Mouse (Mus musculus) layer of hippocampus, adult 18-20 months (tissue): ENCODE data around the gene Ulk4. TPM values are rescaled to one million over a fixed set of nuclear protein-coding genes. Genes with fewer than 3 reads are reported as not detected.

Source experiments
- DNase-seq, 2 experiments: peaks; one replicate each; pipeline ENCODE4 v3.0.0; 2022; ENCODE audit warnings: low spot score in 2 of 2
- total RNA-seq, 2 experiments: library from RNA; stranded (reverse); gene quantifications; 2 replicates each; pipeline ENCODE4 v1.2.3; 2021

The Ulk4 gene
- total RNA-seq, 2 experiments from 2014 or later, result 7.7 to 8.3 TPM

DNA sequence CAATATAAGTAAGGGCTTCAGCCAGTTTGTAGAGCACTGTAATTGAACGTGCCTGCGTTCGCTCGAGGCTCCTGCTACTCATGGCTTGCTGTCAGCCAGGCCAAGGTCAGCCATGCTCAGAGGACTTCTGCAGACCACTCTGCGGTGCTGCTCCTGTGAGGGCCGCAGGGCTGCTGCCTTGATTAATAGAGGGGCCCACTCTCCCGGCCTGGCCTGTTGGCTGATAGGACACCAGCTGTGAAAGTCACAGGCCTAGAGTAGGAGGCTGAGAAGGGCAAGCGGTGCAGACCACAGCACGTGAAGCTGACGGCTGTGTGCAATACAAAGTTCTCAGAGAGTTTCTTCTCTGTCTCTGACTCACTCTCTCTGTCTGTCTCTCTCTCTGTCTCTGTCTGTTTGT, 246.0 kb downstream of the Ulk4 start:
- DNase-seq, result no peak

DNA sequence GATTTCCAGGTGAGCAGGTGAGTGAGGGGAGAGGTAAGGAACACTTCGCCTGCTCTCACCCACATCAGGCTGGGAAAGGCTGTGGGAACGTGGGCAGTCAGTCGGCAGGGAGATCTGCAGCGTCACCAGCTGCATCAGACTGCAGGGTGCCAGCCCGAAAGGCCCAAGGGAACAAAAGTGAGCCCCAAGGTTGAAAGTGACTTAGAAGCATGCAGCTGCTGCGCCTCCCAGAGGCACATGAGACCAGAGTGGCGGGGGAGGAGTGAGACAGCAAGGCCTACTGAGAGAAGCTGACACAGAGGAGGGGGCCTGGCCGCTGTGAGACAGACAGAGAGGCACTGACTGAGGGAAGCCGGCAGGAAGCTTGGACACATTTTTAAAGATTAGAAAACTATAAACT, 247.2 kb downstream of the Ulk4 start:
- no peak for DNase-seq

DNA sequence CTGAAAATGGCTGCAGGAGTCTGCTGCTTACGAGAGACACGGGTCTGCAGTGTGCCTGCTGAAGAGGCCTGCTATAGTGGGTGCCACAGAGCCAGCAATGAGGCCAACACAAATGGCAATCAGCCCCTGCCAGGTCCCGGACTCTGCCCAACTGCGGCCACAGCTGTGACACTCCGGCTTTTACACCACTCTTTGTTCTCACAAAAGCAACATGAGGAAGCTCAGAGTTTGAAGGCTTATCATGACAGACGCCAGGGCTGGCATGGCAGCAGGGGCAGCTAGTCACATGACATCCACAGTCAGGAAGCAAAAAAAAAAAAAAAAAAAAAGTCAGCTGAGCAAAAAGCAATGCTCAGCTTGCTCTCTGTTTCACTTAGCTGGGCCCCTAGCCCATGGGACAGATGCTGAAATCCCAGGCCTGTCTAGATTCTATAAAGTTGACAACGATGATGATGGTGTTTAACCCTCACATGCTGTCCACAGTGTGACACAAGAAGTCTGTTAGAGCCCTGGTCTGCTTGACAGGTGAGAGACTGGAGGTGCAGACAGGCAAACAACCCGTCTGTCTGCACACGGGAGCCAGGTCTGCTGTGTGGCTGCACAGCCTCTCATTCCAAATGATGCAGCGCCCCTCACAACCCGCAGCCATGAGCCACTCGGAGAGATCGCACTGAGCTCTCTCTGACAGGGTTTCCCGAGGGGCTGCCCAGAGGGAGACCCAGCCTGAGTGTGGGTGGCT, 253.3 kb downstream of the Ulk4 start:
- peak in 1 of 2 experiments; percentile 47 for DNase-seq

DNA sequence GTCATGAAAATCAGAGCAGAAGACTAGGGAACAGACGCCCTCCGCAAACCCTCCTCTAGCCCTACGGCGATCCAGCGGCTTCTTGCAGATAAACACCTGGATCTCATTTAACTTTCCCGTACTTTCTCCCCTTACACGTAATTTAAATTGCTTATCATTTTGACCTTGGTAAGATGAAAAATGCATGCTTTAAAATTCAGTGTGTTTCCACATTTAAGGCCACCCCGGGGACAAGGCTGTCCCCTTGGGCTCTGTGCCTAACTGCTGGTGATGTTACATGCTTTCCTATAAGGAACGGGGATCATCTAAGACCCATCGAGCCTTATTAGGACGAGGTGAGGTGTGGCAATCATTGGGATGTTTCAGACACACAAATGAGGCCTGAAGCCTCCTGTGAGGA, 256.6 kb downstream of the Ulk4 start:
- DNase-seq, result no peak

DNA sequence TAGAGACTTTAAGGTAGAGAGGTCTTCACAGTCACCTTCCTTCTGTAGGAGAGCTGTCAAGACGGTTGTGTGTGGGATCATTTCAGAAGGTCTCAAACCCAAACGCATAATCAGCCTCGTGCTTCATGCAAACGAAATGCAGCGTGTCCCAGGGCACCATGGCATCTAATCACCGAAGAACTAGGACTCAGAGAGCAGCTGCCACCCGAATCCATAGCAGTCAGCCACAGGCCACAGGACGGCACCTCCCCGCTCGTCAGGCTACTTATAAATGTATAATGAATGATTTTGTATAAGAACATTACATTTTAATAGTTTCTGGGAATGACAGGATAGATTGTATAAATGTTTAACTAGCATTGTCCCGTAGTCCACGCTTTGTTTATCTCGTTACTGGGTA, 257.1 kb downstream of the Ulk4 start:
- no peak for DNase-seq

DNA sequence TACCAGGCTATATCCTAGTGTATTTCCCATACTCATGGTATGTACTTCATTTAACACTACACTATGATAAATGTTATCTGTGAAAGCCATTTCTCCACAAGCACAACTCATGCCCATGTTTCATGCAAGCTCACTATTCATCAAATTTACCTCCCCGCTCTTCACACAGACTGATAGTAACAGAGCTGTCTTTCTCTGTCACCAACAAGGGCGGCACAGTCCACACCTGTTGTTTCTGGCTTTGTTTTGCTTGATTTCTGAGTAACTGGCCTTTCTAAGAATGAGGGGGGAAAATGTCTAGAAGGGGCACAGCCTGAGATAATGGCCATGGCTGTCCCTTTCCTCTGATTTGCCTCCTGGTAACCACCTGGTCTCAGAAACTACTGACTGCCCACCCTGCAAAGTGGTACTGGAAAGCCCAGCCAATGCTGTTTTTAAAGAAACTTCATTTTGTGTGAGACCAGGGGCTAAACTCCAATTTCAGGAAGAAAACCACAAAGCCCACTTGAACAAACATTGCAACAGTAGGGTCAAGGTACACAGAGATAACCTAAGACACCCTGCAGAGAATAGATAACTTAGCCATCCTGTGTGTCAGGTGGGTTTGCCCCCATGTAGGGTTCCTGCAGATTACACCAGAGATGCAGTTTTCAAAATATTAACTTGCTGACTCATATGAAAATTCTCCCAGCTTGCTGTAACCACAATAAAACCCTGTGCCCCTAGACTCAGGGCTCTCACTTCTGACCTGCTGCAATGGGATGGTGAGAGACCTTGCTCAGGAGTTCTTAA, 258.3 kb downstream of the Ulk4 start:
- no peak for DNase-seq

DNA sequence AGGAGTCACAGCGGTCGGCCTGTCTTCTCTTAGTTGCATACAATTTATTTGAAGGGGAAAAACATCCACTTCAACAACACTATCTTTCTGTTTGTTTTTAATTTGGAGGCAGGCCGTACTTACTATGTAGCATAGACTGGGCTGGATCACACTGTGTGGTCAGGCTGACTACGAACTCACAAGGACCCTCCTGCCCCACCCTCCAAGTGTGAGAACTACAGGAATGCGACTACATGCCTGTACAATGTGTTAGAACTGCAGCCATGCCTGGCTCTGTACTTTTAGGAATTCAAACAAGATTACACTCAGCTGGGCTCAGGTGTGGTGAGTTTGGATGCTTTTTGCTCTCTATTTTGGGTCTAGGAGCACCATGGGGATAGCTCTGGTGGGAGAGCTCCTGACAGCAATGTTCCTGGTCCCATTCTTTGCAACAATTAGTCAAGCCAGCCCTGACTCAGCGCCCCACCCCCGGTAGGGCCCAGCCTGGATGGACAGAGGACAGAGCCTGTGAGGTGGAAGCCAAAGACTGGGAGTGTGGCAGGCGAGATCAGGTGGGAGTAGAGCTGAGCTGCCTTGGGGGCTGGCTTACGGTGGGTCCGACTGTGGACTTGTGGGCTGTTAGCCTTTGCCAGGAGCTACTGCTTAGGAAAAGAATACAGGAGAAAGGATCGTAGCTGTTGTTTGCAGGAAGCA, 261.0 kb downstream of the Ulk4 start:
- DNase-seq, result no peak

DNA sequence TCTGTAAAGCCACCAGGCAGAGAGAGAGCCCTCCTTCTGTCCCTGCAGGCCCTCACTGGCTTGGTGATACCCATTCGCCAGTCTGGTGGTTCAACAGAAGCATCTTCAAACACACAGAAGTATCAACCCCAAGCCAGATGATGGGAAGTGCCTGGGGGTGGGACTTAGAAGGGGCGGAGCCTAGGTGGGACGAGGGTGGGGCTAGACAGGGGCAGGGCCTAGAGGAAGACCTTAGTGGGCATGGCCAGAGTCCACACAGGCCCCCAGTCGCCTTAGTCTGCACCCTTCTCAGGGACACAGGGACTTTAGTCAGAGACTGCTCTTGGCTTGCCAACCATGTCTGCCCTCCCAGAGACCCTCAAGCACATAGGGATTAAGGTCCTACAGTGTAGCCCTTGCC, 265.5 kb downstream of the Ulk4 start:
- DNase-seq, result no peak

DNA sequence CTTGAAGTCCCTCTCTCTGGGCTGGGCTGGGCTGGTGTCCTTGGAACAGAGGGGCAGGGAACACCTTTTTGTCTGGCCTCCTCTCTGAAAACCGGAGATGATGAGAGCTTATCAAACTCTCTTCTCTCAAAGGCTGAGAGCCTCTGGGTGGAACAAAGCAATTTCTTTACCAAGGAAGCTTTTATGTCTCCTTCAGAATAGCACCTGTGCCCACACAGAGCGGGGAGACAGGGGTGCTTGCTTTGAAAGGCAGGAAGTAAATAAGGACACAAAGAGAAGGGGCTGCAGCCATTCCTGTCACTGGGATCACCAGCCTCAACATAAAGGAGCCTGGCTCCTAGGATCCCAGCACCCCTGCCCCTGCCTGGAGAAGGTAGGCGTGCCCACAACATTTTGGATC, 266.5 kb downstream of the Ulk4 start:
- DNase-seq, result no peak

DNA sequence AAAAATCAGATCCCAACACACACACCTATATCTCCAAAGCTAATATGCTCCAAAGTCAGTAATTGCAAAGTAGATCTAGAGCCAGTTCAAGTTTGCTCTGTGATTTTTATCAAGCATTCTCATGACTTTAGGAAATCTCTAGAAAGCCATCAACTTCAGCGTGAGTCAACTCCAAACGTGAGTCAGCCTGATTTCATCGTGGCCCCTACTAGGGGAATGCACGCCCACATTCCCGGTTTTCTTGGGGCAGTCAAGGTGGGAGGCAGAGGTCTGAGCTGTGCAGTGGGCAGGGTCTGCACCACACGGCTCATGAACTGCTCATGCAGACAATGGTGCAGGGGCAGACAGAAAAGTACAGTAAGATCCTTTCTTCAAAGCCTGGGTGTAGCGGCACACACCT, 271.0 kb downstream of the Ulk4 start:
- no peak for DNase-seq

DNA sequence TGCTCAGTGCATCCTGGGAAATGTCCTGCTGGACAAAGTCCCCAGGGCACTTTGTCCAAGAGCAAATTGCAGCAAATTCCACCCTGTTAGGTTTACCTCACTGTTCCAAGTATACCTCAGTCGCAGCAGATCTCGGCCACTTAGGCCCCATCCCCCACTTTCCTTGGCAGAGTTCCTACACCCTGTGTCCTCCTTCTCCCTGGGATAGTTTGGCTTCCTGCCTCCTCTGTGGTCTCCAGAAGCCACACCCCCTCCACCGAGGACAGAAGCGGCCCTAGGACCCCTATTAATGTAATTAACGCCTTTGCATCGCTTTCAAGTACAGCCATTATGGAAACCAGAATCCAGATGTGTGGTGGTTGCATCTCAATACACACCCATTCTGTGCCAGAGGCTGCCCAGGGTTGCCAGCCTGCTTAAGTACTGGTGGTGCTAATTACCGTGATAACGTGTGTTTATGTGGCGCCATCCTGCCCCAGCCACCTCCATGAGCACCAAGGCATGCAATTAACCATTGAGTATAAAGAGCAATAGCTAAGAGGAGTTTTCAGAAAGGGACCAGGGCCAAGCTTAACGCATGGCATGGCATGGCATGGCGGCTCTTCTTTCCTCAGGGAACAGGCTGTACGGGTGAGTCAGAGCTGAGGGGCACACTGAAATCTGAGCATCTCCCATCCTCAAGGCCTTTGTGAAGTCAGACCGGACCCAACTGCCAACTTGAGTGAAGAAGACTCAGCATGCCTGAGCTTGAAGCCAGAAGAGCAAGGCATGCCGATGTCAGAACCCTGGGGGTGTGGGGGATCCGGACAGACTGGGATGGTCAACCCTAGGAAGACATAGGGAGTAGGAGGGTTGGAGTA, 275.1 kb downstream of the Ulk4 start:
- DNase-seq, result no peak

DNA sequence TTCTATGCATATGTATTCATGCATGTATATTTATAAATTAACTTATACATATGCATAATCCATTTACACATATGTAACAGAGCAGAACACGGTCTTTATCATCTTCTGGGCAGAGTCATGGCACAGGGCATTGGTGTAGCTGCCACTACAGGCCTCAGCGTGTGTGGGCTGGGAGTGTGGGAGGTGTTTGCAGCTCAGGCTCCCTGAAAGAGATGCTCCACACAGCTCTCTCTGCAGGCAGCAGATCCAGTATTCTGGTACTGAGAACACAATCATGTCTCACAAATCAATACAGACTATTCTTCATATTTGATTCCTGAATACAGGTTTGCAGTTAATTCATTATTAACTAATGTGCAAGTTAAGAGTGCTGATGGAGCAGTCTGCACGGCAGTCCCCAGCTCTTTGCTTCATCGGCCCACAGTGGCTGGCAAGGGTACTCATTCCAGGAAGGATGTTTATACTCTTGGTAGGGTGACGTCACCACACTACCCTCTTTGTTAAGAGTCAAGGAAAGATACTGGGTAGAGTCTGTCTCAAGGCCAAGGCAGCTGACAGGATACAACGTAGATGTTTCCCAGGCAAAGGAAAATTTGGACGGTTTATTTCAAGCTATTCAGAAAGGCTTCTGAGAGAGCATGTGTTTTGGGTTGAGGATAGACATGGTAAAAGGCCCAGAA, 276.2 kb downstream of the Ulk4 start:
- peak; percentile 23 to 77 for DNase-seq

DNA sequence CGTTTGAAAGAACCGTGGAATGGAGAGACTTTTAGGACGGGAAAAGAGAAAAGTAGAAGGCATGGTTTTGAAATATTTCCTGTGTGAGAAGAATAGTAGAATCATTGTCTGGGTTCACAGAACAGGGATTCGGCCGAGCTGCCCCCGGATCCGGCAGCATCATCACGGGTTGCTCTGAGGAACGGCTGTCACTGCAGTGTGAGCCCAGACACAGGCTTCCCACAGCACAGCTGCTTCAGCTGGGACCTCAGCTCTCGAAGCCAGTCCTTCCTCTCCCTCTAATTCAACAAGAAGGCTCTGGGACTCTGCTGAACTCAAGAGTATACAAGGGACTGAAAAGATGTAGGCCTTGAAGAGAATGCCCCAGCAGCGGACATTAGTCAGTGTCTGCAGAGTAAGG, 278.3 kb downstream of the Ulk4 start:
- DNase-seq, result peak; percentile 19 to 71

DNA sequence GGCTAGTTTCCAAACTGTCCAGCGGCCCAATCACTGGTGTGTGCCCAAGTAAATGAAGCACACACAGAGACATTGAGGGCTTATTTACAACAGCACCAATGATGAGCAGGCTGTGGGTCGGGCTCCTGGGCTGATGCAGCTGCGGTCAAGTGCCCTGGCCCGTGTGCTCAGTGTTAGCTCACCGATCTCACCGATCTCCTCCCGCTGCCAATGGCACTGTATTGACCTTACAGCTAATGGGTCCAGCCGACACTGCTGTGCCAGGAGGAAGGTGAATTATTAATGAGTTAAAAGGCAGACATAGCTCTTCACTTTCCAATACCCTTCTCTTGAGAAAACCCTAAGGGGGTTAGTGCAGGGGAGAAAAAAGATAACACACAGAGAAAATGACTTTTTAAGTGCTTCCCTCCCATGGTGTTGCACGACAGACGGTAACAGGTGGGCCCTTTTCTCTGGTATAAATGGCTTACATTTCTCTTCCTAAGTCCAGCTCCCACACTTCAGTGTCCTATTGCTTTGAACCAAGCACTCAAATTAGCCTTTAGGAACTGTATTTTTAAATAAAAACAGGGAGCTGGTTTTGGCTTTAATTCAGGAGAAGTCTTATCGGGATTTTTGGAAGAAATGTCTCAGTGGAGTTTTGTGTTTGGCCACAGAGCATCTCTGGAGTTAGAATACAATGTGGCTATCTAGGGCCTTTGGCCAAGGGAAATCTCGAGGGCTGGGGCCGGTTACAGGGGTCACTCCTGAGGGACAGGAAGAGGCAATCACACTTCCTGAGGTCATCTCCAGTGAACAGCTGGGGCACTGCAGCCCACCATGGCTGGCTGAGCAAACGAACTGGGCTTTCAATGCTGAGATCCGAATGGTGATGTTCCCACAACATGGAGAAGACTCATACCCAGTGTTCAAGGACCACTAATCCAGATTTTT, 282.5 kb downstream of the Ulk4 start:
- DNase-seq, result no peak

DNA sequence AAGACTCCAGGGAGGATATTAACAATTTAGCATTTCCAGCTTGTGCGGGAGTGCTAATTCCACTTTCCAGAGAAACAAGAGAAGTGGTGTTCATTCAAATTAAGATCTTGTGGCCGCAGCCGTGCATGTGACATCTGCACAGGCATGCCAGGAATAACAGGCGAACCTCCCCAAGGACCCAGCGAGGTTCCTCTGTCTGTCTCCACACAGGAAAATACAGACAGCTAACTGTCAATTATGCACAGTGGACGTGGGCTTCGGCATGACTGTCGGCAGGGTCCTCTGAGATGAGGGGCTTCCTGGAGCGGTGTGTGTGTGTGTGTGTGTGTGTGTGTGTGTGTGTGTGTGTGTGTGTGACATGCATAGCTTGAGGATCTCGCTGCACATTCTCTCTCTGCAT, 284.0 kb downstream of the Ulk4 start:
- no peak for DNase-seq

DNA sequence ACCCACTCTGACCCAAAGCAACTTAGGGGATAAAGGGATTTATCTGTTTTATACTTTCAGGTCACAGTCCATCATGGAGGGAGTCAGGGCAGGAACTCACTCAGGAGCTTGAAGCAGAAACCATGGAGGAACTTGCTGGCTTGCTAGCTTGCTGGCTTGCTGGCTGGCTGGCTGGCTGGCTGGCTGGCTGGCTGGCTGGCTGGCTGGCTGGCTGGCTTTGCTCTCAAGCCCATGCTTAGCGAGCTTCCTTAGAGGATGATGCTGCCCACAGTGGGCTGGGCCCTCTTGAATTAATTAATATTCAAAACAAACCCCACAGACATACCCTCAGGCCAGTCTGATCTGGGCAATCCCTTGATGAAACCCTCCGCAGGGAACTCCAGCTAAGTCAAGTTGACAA, 285.2 kb downstream of the Ulk4 start:
- no peak for DNase-seq

DNA sequence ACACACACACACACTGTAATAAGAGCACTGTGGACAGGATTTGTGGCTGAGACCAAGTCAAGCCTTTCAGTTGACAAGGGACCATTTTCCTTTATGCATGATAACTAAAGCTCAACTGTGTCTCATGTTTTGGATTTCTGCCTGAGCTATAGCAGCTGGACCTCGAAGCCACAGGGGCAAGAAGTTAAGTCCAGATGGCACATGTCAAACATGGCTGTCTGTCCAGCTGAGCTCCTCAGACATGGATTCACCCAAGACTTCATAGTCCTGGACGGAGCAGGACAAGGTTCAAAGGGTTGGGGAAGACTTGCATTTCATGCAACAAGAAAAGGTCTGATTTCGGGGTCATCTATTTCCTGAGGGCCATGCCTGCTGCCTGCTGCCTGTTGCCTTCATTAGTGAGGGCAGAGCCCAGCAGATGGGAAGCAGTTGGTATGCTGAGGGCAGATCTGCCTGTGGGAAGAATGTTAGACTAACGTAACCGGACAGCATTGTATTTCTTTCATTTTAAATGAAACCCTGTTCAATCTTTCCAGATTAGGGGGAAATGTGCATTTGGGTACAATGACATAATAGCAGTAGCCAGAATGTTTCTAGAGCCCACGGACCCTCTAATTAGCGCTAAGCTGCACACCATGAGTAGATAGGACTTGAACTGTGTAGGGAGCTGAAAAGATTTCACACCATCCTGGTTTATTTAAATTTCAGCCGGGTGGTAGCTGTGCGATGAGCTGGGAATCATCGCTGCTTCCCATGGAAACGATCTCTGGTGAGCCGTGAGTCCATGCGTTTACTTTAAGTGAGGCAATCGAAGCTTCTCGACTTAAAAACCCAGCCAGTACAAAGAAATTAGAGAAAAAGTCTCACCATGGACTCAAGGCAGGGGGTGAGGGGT, 286.9 kb downstream of the Ulk4 start:
- no peak for DNase-seq

DNA sequence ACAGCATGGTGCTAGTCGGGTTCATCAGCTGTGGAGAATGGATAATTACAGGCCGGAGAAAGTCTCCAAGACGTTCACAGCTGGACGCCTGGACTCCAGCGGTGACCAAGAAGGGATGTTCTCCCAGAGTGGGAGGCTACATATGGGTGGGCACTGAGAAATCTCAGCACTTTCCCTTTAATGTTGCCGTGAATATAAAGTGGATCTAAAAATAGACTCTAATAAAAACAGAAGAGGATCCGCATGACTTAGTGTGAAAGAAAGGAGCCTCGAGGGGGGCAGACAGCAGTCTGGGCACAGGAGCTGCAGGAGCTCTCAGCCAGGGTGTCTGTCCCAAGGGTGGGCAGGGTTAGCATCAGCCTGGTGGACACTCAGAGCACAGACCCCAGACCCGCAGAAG, 288.9 kb downstream of the Ulk4 start:
- no peak for DNase-seq

DNA sequence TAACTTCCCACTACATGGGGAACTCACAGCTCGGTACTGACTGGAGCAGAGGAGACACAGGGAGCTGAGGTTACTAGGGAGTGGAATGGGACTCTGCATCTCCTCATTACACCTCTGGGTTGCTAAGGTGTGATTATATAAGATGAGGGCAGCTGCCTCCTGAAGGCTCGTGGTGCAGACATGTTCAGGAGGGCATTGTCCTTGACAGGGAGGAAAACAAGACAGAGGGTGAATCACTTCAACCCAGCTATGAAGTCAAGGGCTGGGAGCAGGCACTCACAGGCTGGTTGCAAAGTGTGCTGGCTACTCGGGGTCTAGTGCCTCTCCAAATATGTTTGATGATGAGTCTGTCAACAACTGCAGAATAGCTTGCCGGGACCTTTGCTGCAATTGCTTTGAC, 290.0 kb downstream of the Ulk4 start:
- no peak for DNase-seq
